Mouse (Mus musculus): Measurements from ENCODE around the gene Senp8.

Senp8 gene

GRCm38 (mm10) chr9:59709225-59709624, 41.3 kb downstream of the Senp8 start:
- DNase-seq: no peak

GRCm38 (mm10) chr9:59706850-59707825, 43.4 kb downstream of the Senp8 start:
- DNase-seq: peak; percentile 32

DNA sequence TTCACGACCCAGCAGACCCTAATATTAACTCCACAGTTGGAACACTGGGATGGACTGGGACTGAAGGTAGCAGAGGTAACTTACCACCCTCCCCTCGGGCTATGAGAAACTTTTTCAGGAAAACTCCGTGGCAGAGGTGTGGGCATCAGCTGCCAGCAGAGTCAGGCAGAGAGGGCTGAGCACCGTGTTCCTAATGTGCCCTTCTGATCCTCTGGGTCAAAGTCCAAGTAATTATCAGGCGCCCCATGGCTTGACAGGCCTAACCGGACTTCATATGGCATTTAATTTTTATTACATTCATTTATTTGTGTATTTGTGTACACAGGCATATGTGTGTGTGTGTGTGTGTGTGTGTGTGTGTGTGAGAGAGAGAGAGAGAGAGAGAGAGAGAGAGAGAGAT, 47.4 kb downstream of the Senp8 start:
- no peak for DNase-seq

DNA sequence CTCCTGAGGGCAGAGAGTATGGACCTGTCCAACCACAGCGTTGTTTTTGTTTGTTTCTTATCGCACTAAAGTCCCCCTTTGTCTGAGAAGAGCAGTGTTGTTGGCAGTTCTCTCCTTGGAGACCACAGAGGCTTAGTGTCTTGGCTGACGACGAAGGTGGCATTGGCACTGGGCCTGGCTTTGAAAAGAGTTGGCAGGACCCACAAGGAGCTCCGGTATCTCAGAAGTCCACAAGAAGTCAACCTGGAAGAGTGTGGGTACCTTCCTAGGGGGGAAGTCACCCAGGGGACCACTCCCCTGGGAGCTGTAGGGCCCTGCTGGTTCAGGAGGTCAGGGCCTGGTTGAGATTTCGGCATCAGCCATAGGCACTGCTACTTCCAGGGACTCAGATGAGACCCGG, 49.4 kb downstream of the Senp8 start:
- DNase-seq: no peak

DNA sequence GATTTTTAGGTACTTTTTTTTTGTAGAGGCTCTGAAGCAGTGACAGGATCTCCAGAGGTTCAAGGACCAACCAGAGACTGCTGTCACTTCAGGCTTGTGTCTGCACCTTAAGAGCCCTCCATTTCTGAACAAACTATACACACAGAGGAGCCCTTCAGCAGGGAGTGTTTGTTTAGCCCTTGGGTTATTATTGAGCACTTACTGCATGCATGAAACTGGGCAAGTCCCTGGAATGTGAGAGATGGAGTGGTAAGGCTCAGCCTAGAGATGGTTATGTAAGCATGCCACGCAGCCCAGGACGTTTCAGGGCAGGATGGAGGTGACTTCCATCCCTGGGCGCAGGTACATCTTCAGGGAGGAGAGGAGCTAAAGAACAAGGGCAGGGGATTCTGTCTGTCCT, 54.1 kb downstream of the Senp8 start:
- DNase-seq: no peak

DNA sequence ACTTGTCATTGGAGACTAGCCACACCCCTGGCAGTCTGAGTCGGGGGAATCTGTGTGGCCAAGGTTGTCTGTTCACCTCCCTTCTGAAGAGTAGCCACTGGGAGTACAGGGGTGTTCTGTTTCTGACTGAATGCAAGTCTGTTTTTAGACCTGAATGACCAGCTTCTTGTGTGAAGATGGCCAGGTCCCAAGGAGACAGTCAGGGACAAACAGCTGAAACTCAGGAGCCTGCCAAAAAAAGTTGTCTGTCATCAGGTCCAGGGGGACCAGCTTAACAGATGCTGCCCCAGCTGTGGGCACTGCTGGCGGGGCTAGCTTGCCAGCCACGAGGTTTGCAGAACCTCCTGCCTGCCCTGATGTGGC, 55.1 kb downstream of the Senp8 start:
- DNase-seq: no peak

DNA sequence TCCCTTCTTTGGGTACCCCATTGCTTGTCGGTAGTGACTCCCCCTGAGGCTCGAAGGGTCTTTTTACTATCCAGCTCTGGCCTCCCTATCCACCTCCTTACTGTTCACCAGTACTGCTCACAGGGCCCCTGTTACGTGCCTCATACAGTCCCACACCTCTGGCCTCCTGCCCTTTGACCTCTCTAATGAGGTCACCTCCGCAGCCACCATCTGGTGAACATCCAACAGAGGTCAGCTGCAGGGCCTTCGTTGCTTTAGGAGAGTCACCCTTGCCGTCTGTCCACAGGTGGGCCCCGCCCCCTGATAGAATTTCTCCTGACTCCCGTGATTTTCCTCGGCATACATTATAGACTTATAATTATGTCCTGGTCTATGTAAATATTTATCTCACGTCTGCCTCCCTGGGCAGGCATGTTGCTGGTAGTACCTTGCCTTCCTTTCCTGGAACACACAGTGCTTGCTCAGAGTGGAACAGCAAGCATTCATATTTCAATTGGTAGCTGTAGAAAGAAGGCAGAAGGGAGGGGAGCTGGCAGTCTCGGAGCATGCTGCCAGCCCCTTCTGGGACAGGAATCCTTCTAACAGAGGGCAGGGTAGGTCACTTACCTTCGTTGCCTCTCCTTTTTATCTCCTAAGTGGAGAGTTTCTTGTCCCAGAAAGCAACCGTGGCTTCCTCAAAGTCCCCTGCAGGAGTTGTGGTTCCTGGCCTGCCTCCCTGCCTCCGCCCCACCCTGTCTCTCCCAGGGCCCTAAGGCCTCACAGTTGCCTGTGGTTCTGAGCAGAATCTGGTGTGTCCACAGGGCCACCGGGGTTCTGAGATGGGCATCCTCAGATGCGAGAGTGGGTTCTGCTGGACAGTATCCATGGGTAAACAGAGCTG, 55.7 kb downstream of the Senp8 start:
- no peak for DNase-seq

- no peak for DNase-seq
Observed at GRCm38 (mm10) chr9:59692145-59692544, 58.4 kb downstream of the Senp8 start.

- no peak for DNase-seq
Observed at GRCm38 (mm10) chr9:59691635-59692094, 58.8 kb downstream of the Senp8 start.

- no peak for DNase-seq
Observed at GRCm38 (mm10) chr9:59687416-59688046, 63.0 kb downstream of the Senp8 start.
